ENCODE assay signal across 9 mouse cellular contexts in genomic region chr8:120046258-120047020, GRCm38 (mm10). TPM values are rescaled to one million over a fixed set of nuclear protein-coding genes. Genes with fewer than 3 reads are reported as not detected.
DNase-seq lines count a peak whose midpoint lies in the region; ATAC-seq and TF ChIP-seq lines count a peak whose summit lies in the region.
"Had no signal": no experiment of that assay in that cellular context is flagged by ENCODE, and none has a peak within 500 bp of the region (broad histone marks: within the 10 kb centered on the region; RNA-seq: fewer than 3 reads in every experiment).

No protein-coding gene starts in this region.

- 62% methylated on average over 14 of the region's 14 CpGs for WGBS in midbrain, postnatal 0 days
- WGBS in midbrain, embryonic 14.5 days: 72% methylated on average over 14 of the region's 14 CpGs
- 40% methylated on average over 14 of the region's 14 CpGs for WGBS in embryonic facial prominence, embryonic 15.5 days
- WGBS in heart, embryonic 12.5 days: 43% methylated on average over 14 of the region's 14 CpGs
- WGBS in lung, embryonic 14.5 days: 48% methylated on average over 14 of the region's 14 CpGs
- 51% methylated on average over 14 of the region's 14 CpGs for WGBS in stomach, postnatal 0 days

- ATAC-seq in midbrain, postnatal 0 days (ENCODE audit: low FRiP score): peak; percentile 66; the same call in 1 of the 2 replicates
- no peak for ATAC-seq in midbrain, embryonic 14.5 days (ENCODE audit: low FRiP score, low TSS enrichment)
- peak; percentile 67 for ATAC-seq in embryonic facial prominence, embryonic 15.5 days (ENCODE audit: insufficient number of reproducible peaks, low FRiP score, low TSS enrichment, low read depth)
- peak; percentile 43; the same call in 1 of the 2 replicates for ATAC-seq in heart, embryonic 12.5 days (ENCODE audit: insufficient number of reproducible peaks, low FRiP score)
- ATAC-seq in lung, embryonic 14.5 days (ENCODE audit: insufficient read depth): peak; percentile 69
- ATAC-seq in stomach, postnatal 0 days (ENCODE audit: low FRiP score, low TSS enrichment): peak; percentile 74

- H3K9ac ChIP-seq in midbrain, postnatal 0 days (replicated peaks; ENCODE audit: low read length, poor library complexity, severe bottlenecking): no peak overlapping the region
- H3K9ac ChIP-seq in midbrain, embryonic 14.5 days (replicated peaks; ENCODE audit: low read length): no peak overlapping the region
- no peak overlapping the region for H3K9ac ChIP-seq in embryonic facial prominence, embryonic 15.5 days
- H3K9ac ChIP-seq in heart, embryonic 12.5 days: no peak overlapping the region
- no peak overlapping the region for H3K9ac ChIP-seq in lung, embryonic 14.5 days
- H3K9ac ChIP-seq in stomach, postnatal 0 days (ENCODE audit: low read length): no peak overlapping the region
- H3K9ac ChIP-seq: liver, embryonic 15.5 days had no signal

- no peak for TF ChIP-seq EP300 in stomach, postnatal 0 days (optimal IDR thresholded peaks at IDR 0.05)

- no peaks in the 10 kb centered on the region for H3K36me3 ChIP-seq in midbrain, postnatal 0 days (ENCODE audit: insufficient read depth, low read length)
- H3K36me3 ChIP-seq in midbrain, embryonic 14.5 days (ENCODE audit: control insufficient read depth, insufficient read depth, low read length): no peaks in the 10 kb centered on the region
- no peaks in the 10 kb centered on the region for H3K36me3 ChIP-seq in embryonic facial prominence, embryonic 15.5 days
- no peaks in the 10 kb centered on the region for H3K36me3 ChIP-seq in heart, embryonic 12.5 days
- H3K36me3 ChIP-seq in lung, embryonic 14.5 days (ENCODE audit: insufficient read depth): no peaks in the 10 kb centered on the region
- no peaks in the 10 kb centered on the region for H3K36me3 ChIP-seq in stomach, postnatal 0 days (ENCODE audit: control insufficient read depth, insufficient read depth, low read length)
- H3K36me3 ChIP-seq: liver, embryonic 15.5 days had no signal

- no peak for TF ChIP-seq CTCF in midbrain, postnatal 0 days (IDR thresholded peaks at IDR 0.05)
- TF ChIP-seq CTCF in lung, embryonic 14.5 days (IDR thresholded peaks at IDR 0.05; ENCODE audit: low read depth): no peak
- no peak for TF ChIP-seq CTCF in stomach, postnatal 0 days (IDR thresholded peaks at IDR 0.05; ENCODE audit: low read depth)

- H3K9me3 ChIP-seq in midbrain, postnatal 0 days (ENCODE audit: low read length): no peaks in the 10 kb centered on the region
- H3K9me3 ChIP-seq in midbrain, embryonic 14.5 days (ENCODE audit: control insufficient read depth, low read length): no peaks in the 10 kb centered on the region
- no peaks in the 10 kb centered on the region for H3K9me3 ChIP-seq in embryonic facial prominence, embryonic 15.5 days (replicated peaks)
- H3K9me3 ChIP-seq in heart, embryonic 12.5 days (replicated peaks): peaks cover 2% of the 10 kb centered on the region
- no peaks in the 10 kb centered on the region for H3K9me3 ChIP-seq in lung, embryonic 14.5 days (ENCODE audit: low read depth, low read length)
- no peaks in the 10 kb centered on the region for H3K9me3 ChIP-seq in stomach, postnatal 0 days (ENCODE audit: control insufficient read depth, low read length)
- H3K9me3 ChIP-seq: liver, embryonic 15.5 days had no signal

- no peak overlapping the region for H3K27ac ChIP-seq in midbrain, postnatal 0 days (ENCODE audit: low read depth, low read length)
- H3K27ac ChIP-seq in midbrain, embryonic 14.5 days (replicated peaks; ENCODE audit: low read depth, low read length): no peak overlapping the region
- H3K27ac ChIP-seq in embryonic facial prominence, embryonic 15.5 days (replicated peaks): peak overlapping the region; percentile 79
- peak overlapping the region; percentile 45; the same call in 1 of the 2 replicates for H3K27ac ChIP-seq in heart, embryonic 12.5 days (ENCODE audit: poor library complexity, severe bottlenecking)
- peak overlapping the region; percentile 67; the same call in 1 of the 2 replicates for H3K27ac ChIP-seq in lung, embryonic 14.5 days (ENCODE audit: low read depth)
- peak overlapping the region; percentile 69 for H3K27ac ChIP-seq in stomach, postnatal 0 days (replicated peaks)
- H3K27ac ChIP-seq: liver, embryonic 15.5 days had no signal

- no peak overlapping the region for H3K4me2 ChIP-seq in midbrain, postnatal 0 days (ENCODE audit: low read depth, low read length, poor library complexity, severe bottlenecking)
- no peak overlapping the region for H3K4me2 ChIP-seq in midbrain, embryonic 14.5 days (ENCODE audit: low read length)
- no peak overlapping the region for H3K4me2 ChIP-seq in embryonic facial prominence, embryonic 15.5 days (replicated peaks)
- H3K4me2 ChIP-seq in heart, embryonic 12.5 days: no peak overlapping the region
- H3K4me2 ChIP-seq in lung, embryonic 14.5 days: no peak overlapping the region
- no peak overlapping the region for H3K4me2 ChIP-seq in stomach, postnatal 0 days (replicated peaks; ENCODE audit: low read depth)
- H3K4me2 ChIP-seq: liver, embryonic 15.5 days had no signal

- H3K4me1 ChIP-seq in midbrain, postnatal 0 days (ENCODE audit: insufficient read depth, low read length): no peaks in the 10 kb centered on the region
- no peaks in the 10 kb centered on the region for H3K4me1 ChIP-seq in midbrain, embryonic 14.5 days (ENCODE audit: control insufficient read depth, insufficient read depth, low read length)
- peaks cover 31% of the 10 kb centered on the region for H3K4me1 ChIP-seq in embryonic facial prominence, embryonic 15.5 days
- peaks cover 31% of the 10 kb centered on the region for H3K4me1 ChIP-seq in heart, embryonic 12.5 days (replicated peaks)
- no peaks in the 10 kb centered on the region; the same call in 1 of the 2 replicates for H3K4me1 ChIP-seq in lung, embryonic 14.5 days (ENCODE audit: insufficient read depth)
- 0 out of 2 replicates have a peak, but pooled peaks cover 3% of the 10 kb centered on the region for H3K4me1 ChIP-seq in stomach, postnatal 0 days (replicated peaks; ENCODE audit: control insufficient read depth, insufficient read depth)

- DNase-seq in midbrain, postnatal 0 days (ENCODE audit: low spot score): peak; percentile 87
- DNase-seq in midbrain, embryonic 14.5 days: no peak
- DNase-seq in kidney, postnatal 4 days: peak; percentile 66 to 79
- DNase-seq in lung, embryonic 14.5 days: peak; percentile 62
- DNase-seq in stomach, postnatal 0 days (ENCODE audit: low spot score): peak; percentile 63
- DNase-seq in thymus, adult 18-20 months: no peak

- no peaks in the 10 kb centered on the region for H3K27me3 ChIP-seq in midbrain, postnatal 0 days (ENCODE audit: insufficient read depth, low read length)
- no peaks in the 10 kb centered on the region for H3K27me3 ChIP-seq in midbrain, embryonic 14.5 days (ENCODE audit: control insufficient read depth, insufficient read depth, low read length)
- no peaks in the 10 kb centered on the region for H3K27me3 ChIP-seq in embryonic facial prominence, embryonic 15.5 days
- H3K27me3 ChIP-seq in heart, embryonic 12.5 days (replicated peaks): peaks cover 37% of the 10 kb centered on the region; the same call in 1 of the 2 replicates
- no peaks in the 10 kb centered on the region for H3K27me3 ChIP-seq in lung, embryonic 14.5 days (ENCODE audit: insufficient read depth, low read length)
- H3K27me3 ChIP-seq in stomach, postnatal 0 days (ENCODE audit: control insufficient read depth, insufficient read depth, low read length): no peaks in the 10 kb centered on the region

- H3K4me3 ChIP-seq in midbrain, postnatal 0 days (ENCODE audit: low read depth, low read length): no peak overlapping the region
- no peak overlapping the region for H3K4me3 ChIP-seq in midbrain, embryonic 14.5 days (replicated peaks; ENCODE audit: low read depth, low read length)
- no peak overlapping the region for H3K4me3 ChIP-seq in embryonic facial prominence, embryonic 15.5 days (replicated peaks)
- H3K4me3 ChIP-seq in heart, embryonic 12.5 days: no peak overlapping the region
- H3K4me3 ChIP-seq in lung, embryonic 14.5 days (ENCODE audit: low read depth, low read length): no peak overlapping the region
- no peak overlapping the region for H3K4me3 ChIP-seq in stomach, postnatal 0 days (ENCODE audit: low read depth, low read length)
- H3K4me3 ChIP-seq: liver, embryonic 15.5 days had no signal

RNA-seq across cellular contexts. Expression of gene Crispld2, which starts 54.2 kb away (rescaled TPM):
- total RNA-seq in midbrain, postnatal 0 days (2014; rRNA removed): 5.3 and 5.7 TPM in 2 replicates
- 4.1 and 4.7 TPM in 2 replicates for polyA plus RNA-seq in midbrain, postnatal 0 days (2015; fragmentation: Nextera tagmentation; extraction: Ambion mirVana)
- 0.66 and 1.1 TPM in 2 replicates for polyA plus RNA-seq in midbrain, embryonic 14.5 days (2014; fragmentation: Nextera tagmentation; extraction: Ambion mirVana)
- polyA plus RNA-seq in embryonic facial prominence, embryonic 15.5 days (2015; fragmentation: Nextera tagmentation; extraction: Ambion mirVana): 11.6 and 13.1 TPM in 2 replicates
- 3.7 and 4.1 TPM in 2 replicates for polyA plus RNA-seq in heart, embryonic 12.5 days (2016; fragmentation: Nextera tagmentation; extraction: Ambion mirVana)
- polyA plus RNA-seq in lung, embryonic 14.5 days (2014; fragmentation: Nextera tagmentation; extraction: Ambion mirVana): 4.4 and 4.9 TPM in 2 replicates
- 29.2 and 29.6 TPM in 2 replicates for polyA plus RNA-seq in stomach, postnatal 0 days (2015; fragmentation: Nextera tagmentation; extraction: Ambion mirVana)

RNA-seq across cellular contexts. Expression of gene Zdhhc7, which starts 54.8 kb away (rescaled TPM):
- total RNA-seq in midbrain, postnatal 0 days (2014; rRNA removed): 34.1 and 40.8 TPM in 2 replicates
- polyA plus RNA-seq in midbrain, postnatal 0 days (2015; fragmentation: Nextera tagmentation; extraction: Ambion mirVana): 23.9 and 24.6 TPM in 2 replicates
- 22.3 and 26.7 TPM in 2 replicates for polyA plus RNA-seq in midbrain, embryonic 14.5 days (2014; fragmentation: Nextera tagmentation; extraction: Ambion mirVana)
- polyA plus RNA-seq in embryonic facial prominence, embryonic 15.5 days (2015; fragmentation: Nextera tagmentation; extraction: Ambion mirVana): 31.3 and 35.2 TPM in 2 replicates
- polyA plus RNA-seq in heart, embryonic 12.5 days (2016; fragmentation: Nextera tagmentation; extraction: Ambion mirVana): 33.9 and 34.9 TPM in 2 replicates
- polyA plus RNA-seq in lung, embryonic 14.5 days (2014; fragmentation: Nextera tagmentation; extraction: Ambion mirVana): 33.9 and 37.5 TPM in 2 replicates
- 24.3 and 24.4 TPM in 2 replicates for polyA plus RNA-seq in stomach, postnatal 0 days (2015; fragmentation: Nextera tagmentation; extraction: Ambion mirVana)

Comparison
In these comparisons a context has a peak if more than half of its experiments do, and no peak if none do; other contexts are left out.
1. DNase-seq: peak in midbrain, postnatal 0 days (single experiment), kidney, postnatal 4 days (2 of 2), lung, embryonic 14.5 days (single experiment) and stomach, postnatal 0 days (single experiment); none in midbrain, embryonic 14.5 days (single experiment) and thymus, adult 18-20 months (0 of 2).
2. H3K27ac ChIP-seq: peak in embryonic facial prominence, embryonic 15.5 days (single experiment), heart, embryonic 12.5 days (single experiment), lung, embryonic 14.5 days (single experiment) and stomach, postnatal 0 days (single experiment); none in midbrain, postnatal 0 days (single experiment) and midbrain, embryonic 14.5 days (single experiment).